Mouse (Mus musculus) heart, adult 11 months (tissue): ENCODE results near the gene Gm28269.

Experiments used
- DNase-seq: peaks from one replicate; pipeline ENCODE4 v3.0.0; 2022

Gm28269 gene

DNA sequence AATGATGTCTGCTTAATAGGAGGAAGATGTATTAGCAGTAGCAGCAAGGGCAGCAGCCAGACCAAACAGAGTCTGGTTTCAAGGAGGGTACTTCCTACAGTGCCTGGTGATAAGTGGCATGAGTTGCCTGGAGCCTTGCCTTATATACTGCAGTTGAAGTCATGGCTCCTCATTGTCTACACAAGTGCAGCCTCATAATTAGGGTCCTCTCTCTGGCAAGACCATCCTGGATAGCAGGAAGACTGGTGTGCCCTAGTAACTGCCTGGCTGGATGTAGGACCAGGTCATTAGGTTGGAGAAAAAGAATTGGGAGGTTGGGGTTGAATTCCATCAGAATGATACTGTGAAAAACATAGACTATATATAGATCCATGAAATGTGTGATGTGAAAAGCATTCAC is at the start of gene Gm28269:
Gene Gm28269 (minus strand): TSS at position 101 of the 400 bp plus-strand sequence.
- DNase-seq = no peak

DNA sequence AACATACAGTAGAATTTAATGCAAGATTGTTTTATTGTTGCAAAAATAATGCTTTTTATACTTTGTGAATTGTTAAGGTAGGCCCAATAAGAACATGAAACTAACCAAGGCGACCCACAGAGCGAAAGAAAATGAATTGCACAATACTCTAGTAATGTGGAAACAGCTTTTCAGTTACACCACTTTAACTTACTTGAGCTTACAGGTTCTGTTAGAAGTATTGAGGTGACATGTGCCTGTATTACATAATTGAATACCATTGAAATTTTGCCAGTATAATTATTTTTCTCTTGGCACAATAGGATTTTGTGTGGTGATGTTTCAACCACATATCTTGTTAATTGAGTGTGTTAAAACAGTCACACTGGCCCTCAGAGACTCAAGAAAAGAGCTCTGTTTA is 28.0 kb downstream of the Gm28269 start:
- DNase-seq = no peak

DNA sequence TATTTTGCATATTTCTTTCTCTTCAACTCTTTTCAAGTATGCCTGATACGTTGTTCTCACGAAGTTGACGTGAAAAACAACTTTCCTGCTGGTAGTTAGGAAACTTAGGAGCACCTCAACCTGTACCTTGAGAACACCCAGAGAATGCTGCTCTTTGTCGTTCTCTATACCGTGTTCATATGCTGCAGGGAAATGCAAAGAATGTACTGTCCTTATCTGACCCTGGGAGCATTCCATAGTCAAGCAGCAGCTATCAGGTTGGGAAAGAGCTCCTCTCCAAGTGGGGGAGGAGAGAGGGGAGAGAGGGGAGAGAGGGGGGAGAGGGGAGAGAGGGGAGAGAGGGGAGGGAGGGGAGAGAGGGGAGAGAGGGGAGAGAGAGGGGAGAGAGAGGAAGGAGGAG is 29.6 kb downstream of the Gm28269 start:
- DNase-seq = no peak

DNA sequence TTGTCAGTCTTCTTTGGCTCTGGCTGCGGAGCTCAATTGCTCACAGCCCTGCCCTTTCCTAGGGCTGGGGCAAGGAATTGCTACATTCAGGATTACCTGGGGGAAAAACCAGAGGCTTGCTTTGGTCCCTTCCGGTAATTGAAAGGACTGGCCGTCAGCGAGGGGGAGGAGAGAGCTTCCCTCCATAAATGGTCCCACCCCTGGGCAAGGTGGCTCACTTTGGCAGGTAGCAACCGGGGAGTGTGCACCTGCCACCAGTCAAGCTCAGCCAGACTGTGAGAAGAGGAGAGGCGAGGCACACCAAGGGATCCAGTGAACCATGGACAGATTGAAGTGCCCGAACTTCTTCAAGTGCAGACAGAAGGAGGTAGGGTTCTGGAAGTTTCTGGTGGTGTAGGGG is 30.1 kb downstream of the Gm28269 start, which contains the start of gene Slc6a14:
Gene Slc6a14 (plus strand): TSS at position 68 of the 400 bp plus-strand sequence.
- DNase-seq = no peak

DNA sequence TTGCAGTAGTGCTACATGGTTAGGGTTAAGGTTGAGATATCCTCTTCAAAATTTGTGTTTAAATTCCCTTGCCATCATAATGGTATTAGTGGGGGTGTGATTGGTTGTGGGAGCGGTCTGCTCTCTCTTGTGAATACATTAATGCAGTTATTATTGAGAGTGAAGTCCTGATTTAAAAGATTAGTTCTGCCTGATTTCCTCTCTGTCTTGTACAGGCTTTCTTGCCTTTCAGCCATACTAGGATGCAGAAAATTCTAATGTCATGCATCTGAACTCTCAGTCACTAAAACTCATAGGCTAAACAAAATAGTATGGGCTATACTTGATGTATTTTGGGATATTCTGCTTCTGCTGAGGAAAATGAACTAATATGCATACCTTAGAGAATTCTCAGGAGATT is 40.4 kb downstream of the Gm28269 start:
- DNase-seq = no peak

DNA sequence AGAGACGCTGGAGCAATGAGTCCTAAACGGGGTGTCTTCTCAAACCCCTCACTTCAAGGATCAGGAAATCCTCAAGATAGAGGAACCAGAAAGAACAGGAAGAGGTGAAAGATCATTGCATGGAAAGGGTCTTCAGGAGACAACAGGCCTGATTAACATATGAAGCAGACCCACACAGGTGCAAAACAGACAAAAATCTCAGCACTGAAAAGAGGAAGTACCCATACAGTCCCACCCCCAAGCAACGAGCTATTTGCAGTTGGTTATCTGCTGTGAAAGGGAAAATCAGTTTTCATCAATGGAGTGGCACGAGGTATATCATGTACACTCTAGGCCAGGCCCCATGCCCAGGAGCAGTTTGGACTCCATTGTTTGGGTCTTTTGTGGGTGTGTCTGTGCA is 43.3 kb downstream of the Gm28269 start:
- no peak for DNase-seq

DNA sequence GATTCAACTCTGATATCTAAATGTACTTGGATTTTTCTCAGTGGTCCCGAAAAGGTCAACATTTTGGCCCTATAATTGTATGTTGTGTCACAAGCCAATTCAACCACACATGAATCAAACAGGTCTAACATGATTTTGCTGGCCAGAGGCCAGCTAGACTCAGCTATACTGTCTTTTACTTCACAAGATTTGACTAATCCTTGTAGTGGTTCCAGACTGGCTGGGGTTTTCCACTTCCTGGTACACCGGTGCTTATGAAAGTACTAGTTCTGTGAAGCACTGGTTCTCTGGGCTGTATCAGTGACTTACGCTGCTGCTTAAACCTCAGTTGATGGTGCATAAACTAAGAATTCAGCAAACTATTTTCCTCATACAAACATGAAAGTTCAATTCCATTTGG is 49.2 kb downstream of the Gm28269 start:
- DNase-seq = no peak

DNA sequence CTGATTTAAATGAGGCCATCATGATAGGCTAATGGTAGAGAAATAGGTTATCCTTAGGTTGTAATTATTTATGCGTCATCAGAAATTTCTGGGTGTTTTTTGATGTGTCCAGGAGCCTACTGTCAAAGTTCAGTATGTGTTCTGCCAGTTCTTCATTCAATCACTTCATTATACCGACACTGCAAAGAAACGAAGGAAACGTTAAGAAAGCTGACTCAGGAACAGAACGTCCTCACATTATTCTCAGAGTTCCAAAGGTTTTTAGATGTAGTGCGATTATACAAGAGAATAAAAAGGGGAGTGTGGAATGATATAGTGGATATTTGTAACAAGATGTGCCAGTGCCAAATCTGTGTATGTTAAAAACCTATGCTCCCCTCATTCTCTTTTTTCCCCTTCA is 49.7 kb downstream of the Gm28269 start:
- DNase-seq = no peak
